Mouse (Mus musculus) liver, adult 2 months (tissue): ENCODE results near the gene Prr7. TPM values are rescaled to one million over a fixed set of nuclear protein-coding genes. Genes with fewer than 3 reads are reported as not detected.
A peak's percentile ranks its signal among the peaks of the same experiment; 100 is the strongest.

Experiments used
- DNase-seq: peaks from one replicate; pipeline ENCODE4 v3.0.0-alpha.2; 2011; ENCODE audit warnings: low read depth, low spot score; ENCODE audit errors: extremely low read depth
- H3K27ac ChIP-seq: fragments of 200-500 bp; replicated peaks from 2 replicates; pipeline ENCODE4 v1.5.1; 2012; ENCODE audit warnings: low read depth, mild to moderate bottlenecking, control low read depth, inconsistent platforms, low read length; ENCODE audit not compliant: insufficient read depth
- H3K27me3 ChIP-seq: fragments of 200-500 bp; 2 replicates; pipeline ENCODE4 v1.6.1; 2012; ENCODE audit warnings: mild to moderate bottlenecking, moderate library complexity, low read length, inconsistent platforms; ENCODE audit not compliant: control insufficient read depth, insufficient read depth
- H3K36me3 ChIP-seq: fragments of 200-500 bp; 2 replicates; pipeline ENCODE4 v1.6.1; 2012; ENCODE audit warnings: low read length, inconsistent platforms; ENCODE audit not compliant: control insufficient read depth, insufficient read depth
- H3K4me1 ChIP-seq: fragments of 200-500 bp; 2 replicates; pipeline ENCODE4 v1.6.1; 2011; ENCODE audit warnings: low read length; ENCODE audit not compliant: control insufficient read depth, insufficient read depth
- H3K4me3 ChIP-seq: fragments of 200-500 bp; 2 replicates; pipeline ENCODE4 v1.5.1; 2011; ENCODE audit warnings: low read depth, mild to moderate bottlenecking, control low read depth, low read length, moderate library complexity; ENCODE audit not compliant: insufficient read depth
- H3K79me2 ChIP-seq: fragments of 200-500 bp; 2 replicates; pipeline ENCODE4 v1.6.1; 2012; ENCODE audit warnings: inconsistent platforms, mild to moderate bottlenecking, low read length, moderate library complexity; ENCODE audit not compliant: control insufficient read depth, insufficient read depth
- H3K9ac ChIP-seq: fragments of 200-500 bp; 2 replicates; pipeline ENCODE4 v1.6.1; 2012; ENCODE audit warnings: low read depth, mild to moderate bottlenecking, control low read depth, inconsistent platforms, low read length
- CTCF ChIP-seq: fragments of 200-500 bp; IDR thresholded peaks from 2 replicates; pipeline ENCODE4 v1.5.1; 2011; ENCODE audit warnings: low read depth, low read length, control low read depth
- POLR2A ChIP-seq: fragments of 200-500 bp; IDR thresholded peaks from 2 replicates; pipeline ENCODE4 v1.6.1; 2011; ENCODE audit warnings: low read length, control low read depth; ENCODE audit not compliant: insufficient read depth; ENCODE audit errors: extremely low read depth
- WGBS: fragments of 180-500 bp; shearing (Covaris S2); methylation state at CpG from one replicate; pipeline ENCODE4 v1.1.7; 2018; 5-methylcytosine and 5-hydroxymethylcytosine counted together
- polyA plus RNA-seq: library from polyadenylated mRNA; depleted of rRNA; stranded (reverse); fragments of >200 nt; gene quantifications from 2 replicates; pipeline ENCODE4 v1.2.3, GENCODE M21; 2012; rRNA removed
- total RNA-seq: library from RNA; depleted of rRNA; stranded (reverse); fragments of >200 nt; gene quantifications from 2 replicates; pipeline ENCODE4 v1.2.3, GENCODE M21; 2014; rRNA removed

The Prr7 gene
- total and polyA plus RNA-seq, 2 experiments = 0.31 TPM; not detected in 1

DNA sequence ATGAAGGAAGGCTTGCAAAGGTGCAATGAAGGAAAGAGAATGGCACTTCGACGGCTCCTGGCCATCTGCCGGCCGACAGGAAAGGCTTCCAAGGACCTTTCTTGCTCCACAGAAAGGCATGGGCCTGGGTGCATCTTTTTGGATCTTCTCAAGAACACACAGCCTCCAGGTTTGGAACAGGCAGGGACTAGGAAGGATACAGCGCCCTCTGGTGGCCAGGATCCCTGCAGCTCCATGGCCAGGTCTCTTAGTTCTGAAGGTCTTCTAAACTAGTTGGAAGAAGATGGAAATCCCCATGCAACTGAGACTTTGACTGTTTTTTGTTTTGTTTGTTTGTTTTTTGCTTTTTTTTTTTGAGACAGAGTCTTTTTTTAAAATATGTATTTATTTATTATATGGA is 52.9 kb downstream of the Prr7 start:
- Histone ChIP-seq H3K9ac (no peak overlapping the region), H3K79me2 (no peaks in the 10 kb centered on the region), H3K27me3 (no peaks in the 10 kb centered on the region), H3K4me1 (peaks cover 3% of the 10 kb centered on the region), H3K27ac (no peak overlapping the region), H3K4me3 (no peak overlapping the region), H3K36me3 (no peaks in the 10 kb centered on the region)
- DNase-seq = peak; percentile 63
- WGBS = 5% methylated on average over 5 of the region's 5 CpGs
- TF ChIP-seq POLR2A = no peak
- TF ChIP-seq CTCF = peak; percentile 96

DNA sequence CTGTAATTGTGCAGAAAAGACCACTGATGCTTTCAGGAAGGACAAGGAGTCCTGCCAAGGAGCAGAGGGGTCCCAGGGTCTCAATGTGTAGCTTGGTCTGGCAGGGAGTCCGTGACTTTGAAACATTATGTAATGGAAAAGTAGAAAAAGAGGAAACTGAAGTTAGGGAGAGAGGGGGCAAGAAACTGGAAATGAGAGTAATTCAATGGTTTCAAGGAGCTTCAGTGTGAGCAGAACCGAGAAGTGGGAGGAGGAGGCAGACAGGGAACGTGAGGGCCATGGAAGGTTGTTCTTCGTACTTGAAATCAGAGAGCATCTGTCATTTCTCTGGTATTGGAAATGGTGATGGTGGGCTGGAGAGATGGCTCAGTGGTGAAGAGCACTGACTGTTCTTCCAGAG is 55.5 kb downstream of the Prr7 start:
- no peak overlapping the region for H3K27ac ChIP-seq
- H3K36me3 ChIP-seq = no peaks in the 10 kb centered on the region
- no peak overlapping the region for H3K4me3 ChIP-seq
- no peak for TF ChIP-seq POLR2A
- no peak for TF ChIP-seq CTCF
- no peaks in the 10 kb centered on the region for H3K79me2 ChIP-seq
- 85% methylated on average over 4 of the region's 4 CpGs for WGBS
- H3K4me1 ChIP-seq = no peaks in the 10 kb centered on the region
- no peak for DNase-seq
- H3K9ac ChIP-seq = no peak overlapping the region
- H3K27me3 ChIP-seq = no peaks in the 10 kb centered on the region

DNA sequence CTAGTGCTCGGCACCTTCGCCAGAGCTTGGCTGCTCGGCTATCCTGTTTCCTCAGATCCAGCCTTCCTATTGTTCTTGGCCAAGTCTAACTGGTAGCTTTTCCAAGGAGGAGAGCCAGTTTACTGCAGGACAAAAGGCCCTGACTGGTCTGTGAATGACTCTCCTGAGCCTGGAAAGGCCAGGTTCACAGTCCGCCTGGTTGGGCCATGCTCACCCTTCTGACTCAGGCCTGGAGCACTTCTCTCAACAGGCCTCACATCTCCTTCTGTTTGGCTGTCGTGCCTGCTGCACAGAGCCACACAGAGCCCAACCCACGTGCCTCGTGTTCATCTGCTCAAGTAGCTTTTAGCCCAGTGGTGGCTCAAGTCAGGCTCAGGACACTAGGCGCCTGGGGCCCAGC is 58.7 kb downstream of the Prr7 start:
- no peaks in the 10 kb centered on the region for H3K36me3 ChIP-seq
- H3K79me2 ChIP-seq = no peaks in the 10 kb centered on the region
- peak overlapping the region; percentile 13; the same call in 1 of the 2 replicates for H3K27ac ChIP-seq
- no peaks in the 10 kb centered on the region for H3K4me1 ChIP-seq
- no peak for DNase-seq
- no peak overlapping the region for H3K4me3 ChIP-seq
- H3K9ac ChIP-seq = no peak overlapping the region
- TF ChIP-seq CTCF (no peak), POLR2A (no peak)
- no peaks in the 10 kb centered on the region for H3K27me3 ChIP-seq
- WGBS = 65% methylated on average over 8 of the region's 8 CpGs

Other genes starting within 250 kb of the Prr7 start
- 96.3 and 115 TPM in 2 replicates for gene Prelid1, start 143.8 kb upstream of the Prr7 start, total RNA-seq
- gene Prelid1, start 143.8 kb upstream of the Prr7 start, polyA plus RNA-seq = 378 and 383 TPM in 2 replicates
- gene Rab24, start 142.3 kb upstream of the Prr7 start, total RNA-seq = 32.7 and 33.6 TPM in 2 replicates
- gene Rab24, start 142.3 kb upstream of the Prr7 start, polyA plus RNA-seq = 50.2 and 56.0 TPM in 2 replicates
- gene Mxd3, start 134.4 kb upstream of the Prr7 start, total RNA-seq = 0.13 TPM in 1 of 2 replicates, not detected in the other
- 0.21 and 0.27 TPM in 2 replicates for gene Mxd3, start 134.4 kb upstream of the Prr7 start, polyA plus RNA-seq
- 112 and 127 TPM in 2 replicates for gene Lman2, start 101.5 kb upstream of the Prr7 start, total RNA-seq
- gene Lman2, start 101.5 kb upstream of the Prr7 start, polyA plus RNA-seq = 136 and 143 TPM in 2 replicates
- gene Rgs14, start 94.5 kb upstream of the Prr7 start, total RNA-seq = 0.28 and 0.34 TPM in 2 replicates
- gene Rgs14, start 94.5 kb upstream of the Prr7 start, polyA plus RNA-seq = 0.45 and 0.70 TPM in 2 replicates
- 0.13 TPM in 1 of 2 replicates, not detected in the other for gene Slc34a1, start 66.1 kb upstream of the Prr7 start, total RNA-seq
- 0.04 and 0.11 TPM in 2 replicates for gene Slc34a1, start 66.1 kb upstream of the Prr7 start, polyA plus RNA-seq
- not detected in 2 replicates for gene Pfn3, start 49.0 kb upstream of the Prr7 start, total RNA-seq
- not detected in 2 replicates for gene Pfn3, start 49.0 kb upstream of the Prr7 start, polyA plus RNA-seq
- 391 and 453 TPM in 2 replicates for gene F12, start 37.5 kb upstream of the Prr7 start, total RNA-seq
- gene F12, start 37.5 kb upstream of the Prr7 start, polyA plus RNA-seq = 621 and 798 TPM in 2 replicates
- 8.8 and 13.6 TPM in 2 replicates for gene Grk6, start 19.2 kb upstream of the Prr7 start, total RNA-seq
- gene Grk6, start 19.2 kb upstream of the Prr7 start, polyA plus RNA-seq = 12.4 and 14.3 TPM in 2 replicates
- gene Dbn1, start 23.8 kb downstream of the Prr7 start, total RNA-seq = 0.65 and 0.81 TPM in 2 replicates
- 2.1 and 2.3 TPM in 2 replicates for gene Dbn1, start 23.8 kb downstream of the Prr7 start, polyA plus RNA-seq
- 3.6 and 6.4 TPM in 2 replicates for gene Pdlim7, start 49.4 kb downstream of the Prr7 start, total RNA-seq
- gene Pdlim7, start 49.4 kb downstream of the Prr7 start, polyA plus RNA-seq = 6.7 and 10.2 TPM in 2 replicates
- 0.46 and 0.94 TPM in 2 replicates for gene Dok3, start 65.0 kb downstream of the Prr7 start, total RNA-seq
- 2.5 and 5.2 TPM in 2 replicates for gene Dok3, start 65.0 kb downstream of the Prr7 start, polyA plus RNA-seq
- gene Ddx41, start 72.4 kb downstream of the Prr7 start, total RNA-seq = 30.1 and 35.4 TPM in 2 replicates
- gene Ddx41, start 72.4 kb downstream of the Prr7 start, polyA plus RNA-seq = 38.8 and 39.9 TPM in 2 replicates
- gene Fam193b, start 106.9 kb downstream of the Prr7 start, total RNA-seq = 11.1 and 11.7 TPM in 2 replicates
- 39.9 and 67.8 TPM in 2 replicates for gene Fam193b, start 106.9 kb downstream of the Prr7 start, polyA plus RNA-seq
- gene Tmed9, start 109.5 kb downstream of the Prr7 start, total RNA-seq = 45.2 and 45.5 TPM in 2 replicates
- 45.5 and 62.2 TPM in 2 replicates for gene Tmed9, start 109.5 kb downstream of the Prr7 start, polyA plus RNA-seq
- gene B4galt7, start 135.6 kb downstream of the Prr7 start, total RNA-seq = 7.9 and 9.2 TPM in 2 replicates
- 12.3 and 14.8 TPM in 2 replicates for gene B4galt7, start 135.6 kb downstream of the Prr7 start, polyA plus RNA-seq
- gene Caml, start 158.7 kb downstream of the Prr7 start, total RNA-seq = 27.1 and 33.4 TPM in 2 replicates
- gene Caml, start 158.7 kb downstream of the Prr7 start, polyA plus RNA-seq = 13.4 and 14.6 TPM in 2 replicates
- 14.6 and 18.6 TPM in 2 replicates for gene Ddx46, start 170.8 kb downstream of the Prr7 start, total RNA-seq
- 5.5 and 6.8 TPM in 2 replicates for gene Ddx46, start 170.8 kb downstream of the Prr7 start, polyA plus RNA-seq
- gene B230219D22Rik, start 228.9 kb downstream of the Prr7 start, total RNA-seq = 17.1 and 23.0 TPM in 2 replicates
- 12.3 and 12.9 TPM in 2 replicates for gene B230219D22Rik, start 228.9 kb downstream of the Prr7 start, polyA plus RNA-seq